Mouse (Mus musculus) myocyte (in vitro differentiated cells): ENCODE results near the gene Sephs2. TPM values are rescaled to one million over a fixed set of nuclear protein-coding genes. Genes with fewer than 3 reads are reported as not detected.
A peak's percentile ranks its signal among the peaks of the same experiment; 100 is the strongest.
"Not testable (repeated sequence)": the region's sequence is repeated elsewhere in the genome, so short reads cannot be mapped to it uniquely, and the experiment has no call there.

Source experiments
- H3K27me3 ChIP-seq: one replicate; pipeline ENCODE4 v1.6.1; 2011; ENCODE audit not compliant: control insufficient read depth, insufficient read depth, insufficient read length
- H3K36me3 ChIP-seq: one replicate; pipeline ENCODE4 v1.6.1; 2011; ENCODE audit not compliant: control insufficient read depth, insufficient read depth
- H3K4me2 ChIP-seq: one replicate; pipeline ENCODE4 v1.6.1; 2011; ENCODE audit warnings: low read depth, control low read depth
- H3K4me3 ChIP-seq: one replicate; pipeline ENCODE4 v1.5.1; 2011; ENCODE audit warnings: mild to moderate bottlenecking, control low read depth, moderate library complexity
- H3K79me2 ChIP-seq: one replicate; pipeline ENCODE4 v1.6.1; 2011; ENCODE audit not compliant: control insufficient read depth, insufficient read depth
- H3ac ChIP-seq: one replicate; pipeline ENCODE4 v1.6.1; 2011; ENCODE audit not compliant: control insufficient read depth, insufficient read length
- CEBPB ChIP-seq: IDR thresholded peaks from 2 replicates; pipeline ENCODE4 v1.6.1; 2011; ENCODE audit warnings: mild to moderate bottlenecking, moderate library complexity; ENCODE audit not compliant: poor library complexity, insufficient read depth, severe bottlenecking
- E2F4 ChIP-seq: IDR thresholded peaks from one replicate; pipeline ENCODE4 v1.6.1; 2011; ENCODE audit warnings: mild to moderate bottlenecking, control low read depth, moderate library complexity; ENCODE audit not compliant: insufficient read depth
- MAX ChIP-seq: IDR thresholded peaks from one replicate; pipeline ENCODE4 v1.6.1; 2011; ENCODE audit warnings: low read depth, mild to moderate bottlenecking, control low read depth
- MYOD1 ChIP-seq, 3 experiments: IDR thresholded peaks; one replicate each; pipeline ENCODE4 v1.6.1; 2011; ENCODE audit warnings: control low read depth in 2 of 3, low read depth in 2 of 3, mild to moderate bottlenecking in 2 of 3, moderate library complexity in 1 of 3; ENCODE audit not compliant: insufficient read length in 2 of 3, control insufficient read depth in 1 of 3
- MYOG ChIP-seq, 3 experiments: IDR thresholded peaks; one replicate each; pipeline ENCODE4 v1.6.1; 2011; ENCODE audit warnings: control low read depth in 2 of 3, low read depth in 2 of 3, mild to moderate bottlenecking in 2 of 3; ENCODE audit not compliant: insufficient read length in 2 of 3, control insufficient read depth in 1 of 3, insufficient read depth in 1 of 3
- POLR2A ChIP-seq: IDR thresholded peaks from one replicate; pipeline ENCODE4 v1.6.1; 2011; ENCODE audit warnings: low read depth, mild to moderate bottlenecking, control low read depth, moderate library complexity; ENCODE audit not compliant: insufficient read length
- POLR2AphosphoS2 ChIP-seq: IDR thresholded peaks from one replicate; pipeline ENCODE4 v1.6.1; 2011; ENCODE audit warnings: low read depth, control low read depth; ENCODE audit not compliant: insufficient read length
- REST ChIP-seq: IDR thresholded peaks from one replicate; pipeline ENCODE4 v1.6.1; 2011; ENCODE audit warnings: mild to moderate bottlenecking, control low read depth, moderate library complexity; ENCODE audit not compliant: insufficient read depth, insufficient read length
- SRF ChIP-seq: IDR thresholded peaks from one replicate; pipeline ENCODE4 v1.6.1; 2011; ENCODE audit warnings: low read depth; ENCODE audit not compliant: control insufficient read depth, insufficient read length
- TCF12 ChIP-seq: IDR thresholded peaks from one replicate; pipeline ENCODE4 v1.6.1; 2011; ENCODE audit warnings: mild to moderate bottlenecking, control low read depth; ENCODE audit not compliant: poor library complexity, insufficient read depth, severe bottlenecking
- TCF3 ChIP-seq: IDR thresholded peaks from one replicate; pipeline ENCODE4 v1.6.1; 2011; ENCODE audit warnings: low read depth, control low read depth; ENCODE audit not compliant: insufficient read length
- USF1 ChIP-seq: IDR thresholded peaks from one replicate; pipeline ENCODE4 v1.6.1; 2011; ENCODE audit warnings: low read depth, mild to moderate bottlenecking, control low read depth, moderate library complexity
- polyA plus RNA-seq: library from polyadenylated mRNA; unstranded; fragments of >200 nt; fragmentation: generic; extraction: Trizol; gene quantifications from one replicate; pipeline ENCODE4 v1.2.1, GENCODE M21; 2012; ENCODE audit warnings: missing spikeins

The Sephs2 gene
- polyA plus RNA-seq, 1 experiment, result 17.2 TPM

DNA sequence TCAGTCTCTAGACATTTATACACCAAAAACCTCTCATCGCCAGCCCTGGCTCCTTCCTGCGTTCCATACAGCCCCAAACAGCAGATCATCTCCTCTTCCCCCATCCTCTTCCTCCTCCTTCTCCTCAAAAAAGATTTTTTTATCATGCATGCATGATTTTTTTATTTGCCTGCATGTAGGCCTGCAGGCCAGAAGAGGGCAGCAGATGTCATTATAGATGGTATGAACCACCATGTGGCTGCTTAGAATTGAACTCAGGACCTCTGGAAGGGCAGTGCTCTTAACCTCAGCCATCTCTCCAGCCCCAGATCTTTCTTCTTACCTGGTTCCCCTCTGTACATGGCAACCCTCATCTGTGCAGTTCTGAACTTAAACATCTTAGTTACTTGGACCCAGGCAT lies 21.4 kb downstream of the Sephs2 start:
- no peak for TF ChIP-seq TCF12
- no peak for TF ChIP-seq MYOG (IDR thresholded peaks at IDR 0.05; ENCODE audit: control insufficient read depth in 1 of 3, insufficient read depth in 1 of 3, insufficient read length in 2 of 3, low read depth in 2 of 3)
- no peak for TF ChIP-seq POLR2A
- TF ChIP-seq POLR2AphosphoS2, result no peak
- TF ChIP-seq REST, result no peak
- no peak for TF ChIP-seq CEBPB
- no peak for TF ChIP-seq MYOD1 (IDR thresholded peaks at IDR 0.05; ENCODE audit: control insufficient read depth in 1 of 3, insufficient read length in 2 of 3, low read depth in 2 of 3)
- no peak for TF ChIP-seq MAX
- no peak for TF ChIP-seq TCF3
- TF ChIP-seq USF1, result no peak
- TF ChIP-seq E2F4, result no peak
- no peak for TF ChIP-seq SRF
- no peaks in the 10 kb centered on the region for H3K79me2 ChIP-seq
- no peaks in the 10 kb centered on the region for H3K27me3 ChIP-seq
- no peak overlapping the region for H3K4me3 ChIP-seq
- H3ac ChIP-seq, result no peak overlapping the region
- H3K4me2 ChIP-seq, result no peak overlapping the region
- no peaks in the 10 kb centered on the region for H3K36me3 ChIP-seq

GRCm38 (mm10) chr7:127250511-127250910 lies 23.3 kb downstream of the Sephs2 start:
- not testable (repeated sequence) for H3K4me2 ChIP-seq, H3K36me3 ChIP-seq, H3K27me3 ChIP-seq, H3ac ChIP-seq, H3K4me3 ChIP-seq
- peaks cover 13% of the 10 kb centered on the region for H3K79me2 ChIP-seq

- H3K4me3 ChIP-seq, result peak overlapping the region; percentile 57
- H3K27me3 ChIP-seq, result no peaks in the 10 kb centered on the region
- peak overlapping the region; percentile 73 for H3K4me2 ChIP-seq
- H3K36me3 ChIP-seq, result no peaks in the 10 kb centered on the region
- H3K79me2 ChIP-seq, result peaks cover 18% of the 10 kb centered on the region
- no peak for TF ChIP-seq MAX
- no peak for TF ChIP-seq TCF3
- TF ChIP-seq CEBPB, result no peak
- no peak for TF ChIP-seq MYOG (IDR thresholded peaks at IDR 0.05; ENCODE audit: control insufficient read depth in 1 of 3, insufficient read depth in 1 of 3, insufficient read length in 2 of 3, low read depth in 2 of 3)
- TF ChIP-seq SRF, result no peak
- TF ChIP-seq E2F4, result no peak
- peak overlapping the region; percentile 84 for H3ac ChIP-seq
Observed at GRCm38 (mm10) chr7:127244658-127245510, 29.0 kb downstream of the Sephs2 start.

DNA sequence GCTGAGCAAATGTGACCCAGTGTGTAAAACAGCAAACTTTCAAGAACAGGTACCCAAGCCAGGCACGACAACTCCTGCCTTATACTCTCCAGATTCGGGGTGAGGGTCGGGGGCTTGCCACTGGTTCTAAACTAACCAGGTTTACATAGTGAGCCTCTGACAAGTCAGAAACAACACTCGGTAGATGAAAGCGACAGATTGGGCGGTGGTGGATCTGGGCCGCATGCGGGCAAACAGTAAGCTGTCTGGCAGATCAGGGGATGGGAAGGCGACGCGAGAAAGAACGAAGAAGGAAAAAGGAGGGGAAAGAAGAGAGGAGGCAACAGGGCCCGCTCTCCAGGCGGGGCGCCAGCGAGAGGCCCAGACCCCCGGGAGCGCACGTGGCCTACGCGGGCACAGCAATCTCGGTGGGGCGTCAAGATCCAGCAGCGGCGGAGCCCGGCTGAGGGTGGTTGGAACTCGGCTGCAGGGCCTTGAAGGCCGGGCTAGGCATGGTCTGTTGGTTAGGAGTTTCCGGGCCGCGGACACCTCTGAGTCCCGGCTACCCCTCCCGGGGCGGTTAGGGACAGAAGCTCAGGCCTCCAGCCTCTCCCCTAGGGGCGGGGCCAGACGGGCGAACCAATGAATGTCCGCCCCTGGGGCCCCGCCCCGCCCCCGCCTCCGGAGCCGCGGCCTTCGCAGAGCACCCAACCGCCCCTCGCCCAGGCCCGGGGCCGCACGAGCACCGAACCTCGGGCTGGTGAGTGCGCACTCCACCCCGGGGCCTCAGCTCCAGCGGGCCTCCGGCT lies 29.8 kb downstream of the Sephs2 start, which contains the start of gene Zfp771:
Zfp771 (plus strand) TSS at position 405 of the 788 bp plus-strand sequence.
- peak in 1 of 3 experiments; percentile 18 for TF ChIP-seq MYOG (IDR thresholded peaks at IDR 0.05; ENCODE audit: control insufficient read depth in 1 of 3, insufficient read depth in 1 of 3, insufficient read length in 2 of 3, low read depth in 2 of 3)
- no peak for TF ChIP-seq CEBPB
- TF ChIP-seq SRF, result no peak
- no peak for TF ChIP-seq TCF12
- peak; percentile 86 for TF ChIP-seq POLR2A
- TF ChIP-seq REST, result no peak
- peak; percentile 39 for TF ChIP-seq POLR2AphosphoS2
- no peak for TF ChIP-seq USF1
- Histone ChIP-seq H3K4me2 (peak within 1 kb of the TSS; percentile 89), H3K27me3 (no peaks in the 10 kb centered on the region), H3K4me3 (peak within 1 kb of the TSS; percentile 57), H3K79me2 (peaks cover 18% of the 10 kb centered on the region), H3ac (peak within 1 kb of the TSS; percentile 84), H3K36me3 (no peaks in the 10 kb centered on the region)

GRCm38 (mm10) chr7:127243361-127243867 lies 30.4 kb downstream of the Sephs2 start:
- peaks cover 18% of the 10 kb centered on the region for H3K79me2 ChIP-seq
- peak overlapping the region; percentile 84 for H3ac ChIP-seq
- H3K36me3 ChIP-seq, result no peaks in the 10 kb centered on the region
- peak overlapping the region; percentile 89 for H3K4me2 ChIP-seq
- TF ChIP-seq TCF12, result no peak
- no peak for TF ChIP-seq E2F4
- TF ChIP-seq REST, result no peak
- TF ChIP-seq SRF, result no peak
- no peak for TF ChIP-seq MAX
- TF ChIP-seq TCF3, result no peak
- TF ChIP-seq POLR2AphosphoS2, result no peak
- no peak for TF ChIP-seq MYOG (IDR thresholded peaks at IDR 0.05; ENCODE audit: control insufficient read depth in 1 of 3, insufficient read depth in 1 of 3, insufficient read length in 2 of 3, low read depth in 2 of 3)
- TF ChIP-seq MYOD1 (IDR thresholded peaks at IDR 0.05; ENCODE audit: control insufficient read depth in 1 of 3, insufficient read length in 2 of 3, low read depth in 2 of 3), result no peak
- TF ChIP-seq CEBPB, result no peak
- no peak for TF ChIP-seq USF1
- no peak for TF ChIP-seq POLR2A
- peak overlapping the region; percentile 57 for H3K4me3 ChIP-seq
- H3K27me3 ChIP-seq, result no peaks in the 10 kb centered on the region
